In genomic region chr17:3498086-3498485, GRCm38 (mm10) we compare ENCODE assay signal across 8 mouse cellular contexts. TPM values are rescaled to one million over a fixed set of nuclear protein-coding genes. Genes with fewer than 3 reads are reported as not detected.
A peak's percentile ranks its signal among the peaks of the same experiment; 100 is the strongest.
DNase-seq lines count a peak whose midpoint lies in the region; ATAC-seq lines count a peak whose summit lies in the region.

No protein-coding gene starts in this region.

- no peak overlapping the region for H3K4me2 ChIP-seq in liver, embryonic 13.5 days

- ATAC-seq in liver, embryonic 13.5 days (ENCODE audit: low read depth) = no peak

- WGBS in liver, embryonic 13.5 days (ENCODE audit: insufficient replicate concordance) = 12% methylated on average over 3 of the region's 3 CpGs

- intact Hi-C loops in heart, postnatal 14 days (cut with DNase I) = no loop called here
- intact Hi-C loops in heart, postnatal 25 days (cut with DNase I) = no loop called here

- no peaks in the 10 kb centered on the region for H3K9me3 ChIP-seq in liver, embryonic 13.5 days (replicated peaks)

- DNase-seq in heart, postnatal 14 days = peak; percentile 7 to 37
- no peak for DNase-seq in heart, postnatal 25 days (ENCODE audit: low spot score)
- peak; percentile 70 for DNase-seq in right cerebral cortex, postnatal 14 days
- no peak for DNase-seq in right cerebral cortex, adult 2 months (ENCODE audit: low spot score in 2 of 2)
- peak; percentile 56 for DNase-seq in c-Kit-positive CD71-negative TER-119-negative erythroid progenitor cells, embryonic 14.5 days (ENCODE audit: low read depth)
- DNase-seq in liver, embryonic 13.5 days = peak; percentile 28
- DNase-seq in thymus, postnatal 36 days = peak; percentile 32 to 41
- DNase-seq in cerebellum, adult 8-10 months = no peak

- no peak overlapping the region for H3K4me3 ChIP-seq in liver, embryonic 13.5 days (replicated peaks)

- H3K4me1 ChIP-seq in liver, embryonic 13.5 days (replicated peaks) = peaks cover 7% of the 10 kb centered on the region; the same call in 1 of the 2 replicates

- no peak overlapping the region for H3K9ac ChIP-seq in liver, embryonic 13.5 days

- H3K27me3 ChIP-seq in liver, embryonic 13.5 days = no peaks in the 10 kb centered on the region

- no peak overlapping the region for H3K27ac ChIP-seq in liver, embryonic 13.5 days

- H3K36me3 ChIP-seq in liver, embryonic 13.5 days = no peaks in the 10 kb centered on the region

RNA-seq across cellular contexts. Expression of gene Cldn20, which starts 34.3 kb away (rescaled TPM):
- total RNA-seq in heart, postnatal 14 days (2021) = not detected
- total RNA-seq in heart, postnatal 25 days (2021) = not detected
- polyA plus RNA-seq in liver, embryonic 13.5 days (2015; fragmentation: Nextera tagmentation; extraction: Ambion mirVana) = 0.17 TPM in 1 of 2 replicates, not detected in the other

RNA-seq across cellular contexts. Expression of gene Tfb1m, which starts 59.5 kb away (rescaled TPM):
- total RNA-seq in heart, postnatal 14 days (2021) = 1 to 10 TPM; 7.3 to 8.3 TPM
- 10 to 100 TPM in 1 of 2 experiments, 1 to 10 TPM in 1; 9.9 to 11.7 TPM for total RNA-seq in heart, postnatal 25 days (2021)
- polyA plus RNA-seq in liver, embryonic 13.5 days (2015; fragmentation: Nextera tagmentation; extraction: Ambion mirVana) = 14.1 and 15.1 TPM in 2 replicates

Comparison
In these comparisons a context has a peak if more than half of its experiments do, and no peak if none do; other contexts are left out.
1. DNase-seq: peak in heart, postnatal 14 days (2 of 2), right cerebral cortex, postnatal 14 days (single experiment), c-Kit-positive CD71-negative TER-119-negative erythroid progenitor cells, embryonic 14.5 days (single experiment), liver, embryonic 13.5 days (single experiment) and thymus, postnatal 36 days (2 of 2); none in heart, postnatal 25 days (single experiment), right cerebral cortex, adult 2 months (0 of 2) and cerebellum, adult 8-10 months (single experiment).